In the genomic region with DNA sequence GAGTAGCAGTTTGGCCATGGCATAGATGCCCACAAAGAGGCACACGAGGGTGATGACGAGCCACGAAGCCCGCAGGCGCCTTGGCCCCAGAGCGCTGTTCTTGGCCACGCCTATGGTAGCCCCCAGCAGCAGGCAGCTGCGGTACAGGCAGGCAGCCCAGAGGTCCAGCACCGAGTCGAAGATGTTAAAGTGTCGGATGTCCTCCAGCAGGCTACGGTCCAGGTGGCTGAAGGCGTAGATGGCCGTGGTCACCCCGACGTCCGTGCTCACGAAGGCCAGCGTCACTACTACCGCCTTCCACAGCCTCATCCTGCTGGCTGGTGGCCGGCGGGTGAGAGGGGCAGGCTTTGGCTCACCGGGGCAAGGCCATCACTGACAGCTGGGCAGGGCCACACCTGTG, we compare ENCODE assay signal across 1 mouse cellular context.
TF ChIP-seq lines count a peak whose summit lies in the region.

No protein-coding gene starts in this region.

TF ChIP-seq in ES-E14, 5 proteins besides CTCF, POLR2A, EP300 and RAD21:
- no peak for TF ChIP-seq CHD2 (IDR thresholded peaks at IDR 0.05; ENCODE audit: low read depth, low read length)
- TF ChIP-seq ZNF384 (IDR thresholded peaks at IDR 0.05; ENCODE audit: low read depth, low read length), result no peak
- no peak for TF ChIP-seq HCFC1 (IDR thresholded peaks at IDR 0.05; ENCODE audit: borderline replicate concordance, insufficient read depth, low read length)
- no peak for TF ChIP-seq MAFK (IDR thresholded peaks at IDR 0.05; ENCODE audit: insufficient read depth, low read depth, low read length)
- TF ChIP-seq ZC3H11A (IDR thresholded peaks at IDR 0.05; ENCODE audit: borderline replicate concordance, low read depth, low read length), result no peak
